In genomic region chr4:154640443-154641295, GRCm38 (mm10) we compare ENCODE assay signal across 14 mouse cellular contexts. TPM values are rescaled to one million over a fixed set of nuclear protein-coding genes. Genes with fewer than 3 reads are reported as not detected.
DNase-seq lines count a peak whose midpoint lies in the region; ATAC-seq and TF ChIP-seq lines count a peak whose summit lies in the region.
"Had no signal": no experiment of that assay in that cellular context is flagged by ENCODE, and none has a peak within 500 bp of the region (broad histone marks: within the 10 kb centered on the region; RNA-seq: fewer than 3 reads in every experiment).

No protein-coding gene starts in this region.

- TF ChIP-seq CTCF in kidney, adult 2 months (conservative IDR thresholded peaks at IDR 0.05; ENCODE audit: insufficient read depth, insufficient read length, low read depth, low read length), result no peak

- no peak for ATAC-seq in forebrain, embryonic 16.5 days
- ATAC-seq in neural tube, embryonic 13.5 days (ENCODE audit: low read depth), result no peak
- ATAC-seq: liver, postnatal 0 days had no signal

- no peak for DNase-seq in kidney, adult 2 months
- DNase-seq in kidney, adult 9 months, result no peak
- peak; percentile 23 for DNase-seq in retina, embryonic 14.5 days (ENCODE audit: low spot score)
- no peak for DNase-seq in retina, postnatal 1 day
- DNase-seq in MN1 (ENCODE audit: low spot score), result no peak
- no peak for DNase-seq in layer of hippocampus, postnatal 10 days (ENCODE audit: low spot score in 2 of 2)
- DNase-seq: liver, postnatal 0 days; thymus, postnatal 36 days had no signal

- H3K27me3 ChIP-seq in kidney, adult 2 months (replicated peaks; ENCODE audit: control insufficient read depth, insufficient read depth, low read length), result 0 out of 2 replicates have a peak, but pooled peaks cover 3% of the 10 kb centered on the region
- H3K27me3 ChIP-seq in forebrain, embryonic 16.5 days (replicated peaks; ENCODE audit: control insufficient read depth, insufficient read depth, low read length), result peaks cover 23% of the 10 kb centered on the region
- peaks cover 96% of the 10 kb centered on the region for H3K27me3 ChIP-seq in neural tube, embryonic 13.5 days

- H3K4me2 ChIP-seq in forebrain, embryonic 16.5 days (ENCODE audit: low read length), result peak overlapping the region; percentile 47
- H3K4me2 ChIP-seq in neural tube, embryonic 13.5 days, result peak overlapping the region; percentile 33

- H3K36me3 ChIP-seq in kidney, adult 2 months (ENCODE audit: control insufficient read depth, insufficient read depth, low read length), result no peaks in the 10 kb centered on the region
- H3K36me3 ChIP-seq in forebrain, embryonic 16.5 days (ENCODE audit: control insufficient read depth, insufficient read depth), result no peaks in the 10 kb centered on the region
- no peaks in the 10 kb centered on the region for H3K36me3 ChIP-seq in neural tube, embryonic 13.5 days

- H3K4me1 ChIP-seq in kidney, adult 2 months (ENCODE audit: control insufficient read depth, insufficient read depth, low read length), result 0 out of 2 replicates have a peak, but pooled peaks cover 3% of the 10 kb centered on the region
- H3K4me1 ChIP-seq in forebrain, embryonic 16.5 days (replicated peaks; ENCODE audit: control insufficient read depth, insufficient read depth, low read length), result peaks cover 47% of the 10 kb centered on the region
- H3K4me1 ChIP-seq in neural tube, embryonic 13.5 days (replicated peaks), result peaks cover 38% of the 10 kb centered on the region

- no peak overlapping the region for H3K4me3 ChIP-seq in kidney, adult 2 months (ENCODE audit: insufficient read depth, low read depth, low read length)
- peak overlapping the region; percentile 30 for H3K4me3 ChIP-seq in forebrain, embryonic 16.5 days (replicated peaks; ENCODE audit: low read length)
- H3K4me3 ChIP-seq in neural tube, embryonic 13.5 days, result peak overlapping the region; percentile 12; the same call in 1 of the 2 replicates

- no peak for TF ChIP-seq POLR2A in kidney, adult 2 months (IDR thresholded peaks at IDR 0.05; ENCODE audit: low read depth, low read length)

- peak overlapping the region; percentile 84 for H3K27ac ChIP-seq in kidney, adult 2 months (ENCODE audit: insufficient read depth, low read depth, low read length)
- H3K27ac ChIP-seq in forebrain, embryonic 16.5 days (ENCODE audit: low read length), result no peak overlapping the region
- no peak overlapping the region for H3K27ac ChIP-seq in neural tube, embryonic 13.5 days (replicated peaks)

- H3K9ac ChIP-seq in forebrain, embryonic 16.5 days (replicated peaks; ENCODE audit: low read depth, low read length), result peak overlapping the region; percentile 48
- no peak overlapping the region for H3K9ac ChIP-seq in neural tube, embryonic 13.5 days
- H3K9ac ChIP-seq: liver, postnatal 0 days had no signal

- no peaks in the 10 kb centered on the region; the same call in 1 of the 2 replicates for H3K9me3 ChIP-seq in forebrain, embryonic 16.5 days (ENCODE audit: control insufficient read depth, low read length)
- H3K9me3 ChIP-seq in neural tube, embryonic 13.5 days, result peaks cover 5% of the 10 kb centered on the region; the same call in 1 of the 2 replicates

- WGBS in kidney, adult 2 months, result 10% methylated on average over 20 of the region's 20 CpGs
- WGBS in forebrain, embryonic 16.5 days, result 18% methylated on average over 20 of the region's 20 CpGs
- WGBS in neural tube, embryonic 13.5 days, result 2% methylated on average over 20 of the region's 20 CpGs

RNA-seq across cellular contexts. Expression of gene Prdm16, which starts 4.0 kb away (rescaled TPM):
- 7.1 and 8.5 TPM in 2 replicates for polyA plus RNA-seq in kidney, adult 2 months (2012; rRNA removed)
- polyA plus RNA-seq in forebrain, embryonic 16.5 days (2015; fragmentation: Nextera tagmentation; extraction: Ambion mirVana), result 29.8 and 35.0 TPM in 2 replicates
- 10.0 and 12.4 TPM in 2 replicates for polyA plus RNA-seq in neural tube, embryonic 13.5 days (2015; fragmentation: Nextera tagmentation; extraction: Ambion mirVana)
- 10 to 100 TPM in 1 of 2 experiments, 1 to 10 TPM in 1; 9.8 to 13.5 TPM for total RNA-seq in layer of hippocampus, postnatal 10 days (2021)

RNA-seq across cellular contexts. Expression of gene Actrt2, which starts 27.0 kb away (rescaled TPM):
- 0.05 and 0.06 TPM in 2 replicates for polyA plus RNA-seq in kidney, adult 2 months (2012; rRNA removed)
- not detected in 2 replicates for polyA plus RNA-seq in forebrain, embryonic 16.5 days (2015; fragmentation: Nextera tagmentation; extraction: Ambion mirVana)
- polyA plus RNA-seq in neural tube, embryonic 13.5 days (2015; fragmentation: Nextera tagmentation; extraction: Ambion mirVana), result not detected in 2 replicates
- not detected for total RNA-seq in layer of hippocampus, postnatal 10 days (2021)
- total RNA-seq: common myeloid progenitor, adult 5-6 weeks; gastrocnemius, adult 18-20 months; layer of hippocampus, postnatal 14 days had no signal
- polyA plus RNA-seq: brain, embryonic 14.5 days; liver, postnatal 0 days had no signal
